Mouse (Mus musculus) leukemia stem cell, adult 10-12 weeks (primary cell): ENCODE results near the gene Olfr1299. TPM values are rescaled to one million over a fixed set of nuclear protein-coding genes. Genes with fewer than 3 reads are reported as not detected.

ENCODE experiments used
- polyA plus RNA-seq: library from polyadenylated mRNA; stranded (reverse); fragments of >175 nt; gene quantifications from 2 replicates; pipeline ENCODE4 v1.2.3, GENCODE M21; 2012; ENCODE audit warnings: low replicate concordance

Gene Olfr1299
- polyA plus RNA-seq = not detected in 2 replicates

GRCm38 (mm10) chr2:111661119-111661518, at the start of gene Olfr1299:
Gene Olfr1299 (plus strand): TSS chr2:111661419.

GRCm38 (mm10) chr2:111626397-111626796, 34.8 kb upstream of the Olfr1299 start, which contains the start of gene Olfr1297:
Gene Olfr1297 (minus strand): TSS chr2:111626497.

GRCm38 (mm10) chr2:111649101-111649500, 12.1 kb upstream of the Olfr1299 start, which contains the start of gene Olfr1298:
Gene Olfr1298 (minus strand): TSS chr2:111649201.

Other genes with a start within 250 kb of the Olfr1299 start
- not detected in 2 replicates for gene Olfr1286, start 238.3 kb upstream of the Olfr1299 start, polyA plus RNA-seq
- gene Olfr1287, start 212.3 kb upstream of the Olfr1299 start, polyA plus RNA-seq = not detected in 2 replicates
- gene Olfr1288, start 187.3 kb upstream of the Olfr1299 start, polyA plus RNA-seq = not detected in 2 replicates
- gene Olfr1289, start 180.6 kb upstream of the Olfr1299 start, polyA plus RNA-seq = not detected in 2 replicates
- gene Olfr1290, start 167.6 kb upstream of the Olfr1299 start, polyA plus RNA-seq = not detected in 2 replicates
- gene Olfr1291-ps1, start 164.2 kb upstream of the Olfr1299 start, polyA plus RNA-seq = not detected in 2 replicates
- gene Olfr1293-ps, start 136.2 kb upstream of the Olfr1299 start, polyA plus RNA-seq = not detected in 2 replicates
- not detected in 2 replicates for gene Olfr1294, start 121.1 kb upstream of the Olfr1299 start, polyA plus RNA-seq
- gene Olfr1295, start 91.7 kb upstream of the Olfr1299 start, polyA plus RNA-seq = not detected in 2 replicates
- not detected in 2 replicates for gene Olfr1297, start 34.9 kb upstream of the Olfr1299 start, polyA plus RNA-seq
- gene Olfr1298, start 12.2 kb upstream of the Olfr1299 start, polyA plus RNA-seq = not detected in 2 replicates
- gene Olfr1301, start 89.6 kb downstream of the Olfr1299 start, polyA plus RNA-seq = not detected in 2 replicates
- gene Olfr1302, start 116.0 kb downstream of the Olfr1299 start, polyA plus RNA-seq = not detected in 2 replicates
- not detected in 2 replicates for gene Olfr1303, start 158.9 kb downstream of the Olfr1299 start, polyA plus RNA-seq
- not detected in 2 replicates for gene Olfr1305, start 215.7 kb downstream of the Olfr1299 start, polyA plus RNA-seq